Mouse (Mus musculus) spleen, postnatal 14 days (tissue): Measurements from ENCODE around the gene Has3.
"Not testable (repeated sequence)": the region's sequence is repeated elsewhere in the genome, so short reads cannot be mapped to it uniquely, and the experiment has no call there.

Source experiments
- DNase-seq, 2 experiments: peaks; one replicate each; pipeline ENCODE4 v3.0.0; 2021 to 2022; ENCODE audit warnings: low spot score in 2 of 2

The Has3 gene

GRCm38 (mm10) chr8:106887336-106888189, 17.5 kb downstream of the Has3 start:
- peak; percentile 39 to 72 for DNase-seq

GRCm38 (mm10) chr8:106888803-106889202, 18.8 kb downstream of the Has3 start:
- no peak for DNase-seq

- no peak for DNase-seq
Observed at GRCm38 (mm10) chr8:106892210-106892805, 22.3 kb downstream of the Has3 start.

- peak; percentile 24 to 38 for DNase-seq
Observed at GRCm38 (mm10) chr8:106892806-106893451, 22.9 kb downstream of the Has3 start.

- DNase-seq = peak; percentile 73 to 84
Observed at GRCm38 (mm10) chr8:106893481-106894156, 23.6 kb downstream of the Has3 start, which contains the start of gene Utp4. TSS of gene Utp4 (plus strand) at chr8:106893636.

- DNase-seq = no peak
Observed at GRCm38 (mm10) chr8:106899473-106899872, 29.4 kb downstream of the Has3 start.

- DNase-seq = peak in 1 of 2 experiments; percentile 44
Observed at GRCm38 (mm10) chr8:106905727-106906480, 35.9 kb downstream of the Has3 start.

- DNase-seq = no peak
Observed at GRCm38 (mm10) chr8:106906635-106907034, 36.6 kb downstream of the Has3 start.

GRCm38 (mm10) chr8:106907450-106907849, 37.4 kb downstream of the Has3 start:
- no peak for DNase-seq

- DNase-seq = no peak
Observed at GRCm38 (mm10) chr8:106908291-106908690, 38.2 kb downstream of the Has3 start.

- no peak for DNase-seq
Observed at GRCm38 (mm10) chr8:106913631-106914030, 43.6 kb downstream of the Has3 start.

GRCm38 (mm10) chr8:106919721-106920394, 49.8 kb downstream of the Has3 start:
- DNase-seq = no peak

GRCm38 (mm10) chr8:106920395-106920741, 50.3 kb downstream of the Has3 start:
- no peak for DNase-seq

GRCm38 (mm10) chr8:106924057-106924456, 54.0 kb downstream of the Has3 start:
- DNase-seq = no peak

- no peak for DNase-seq
Observed at GRCm38 (mm10) chr8:106924904-106925349, 54.9 kb downstream of the Has3 start.

- DNase-seq = no peak
Observed at GRCm38 (mm10) chr8:106925446-106925845, 55.4 kb downstream of the Has3 start.

- DNase-seq = no peak
Observed at GRCm38 (mm10) chr8:106927247-106927646, 57.2 kb downstream of the Has3 start.

GRCm38 (mm10) chr8:106928182-106928581, 58.1 kb downstream of the Has3 start:
- not testable (repeated sequence) for DNase-seq

- DNase-seq = no peak
Observed at GRCm38 (mm10) chr8:106929155-106929913, 59.3 kb downstream of the Has3 start.

- no peak for DNase-seq
Observed at GRCm38 (mm10) chr8:106929921-106930320, 59.9 kb downstream of the Has3 start.
